Comparison of ENCODE assay signal across 1 mouse cellular context in the genomic region with DNA sequence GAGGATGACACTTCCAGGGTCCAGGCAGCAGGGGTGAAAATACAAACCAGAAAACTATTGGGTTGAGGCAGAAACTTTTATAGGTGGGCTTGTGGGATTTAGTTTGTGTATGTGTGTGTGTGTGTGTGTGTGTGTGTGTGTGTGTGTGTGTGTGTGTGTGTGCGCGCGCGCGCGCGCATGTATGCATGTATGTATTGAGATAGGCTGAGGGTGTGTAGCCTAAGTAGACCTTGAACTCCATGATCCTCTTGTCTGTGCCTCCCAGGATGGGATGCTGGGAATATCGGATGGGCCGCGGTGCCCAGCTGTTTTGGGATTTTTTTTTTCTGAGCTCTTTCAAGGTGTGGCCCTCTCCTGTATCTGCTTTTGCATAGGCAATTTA.
TF ChIP-seq lines count a peak whose summit lies in the region.

No protein-coding gene starts in this region.

TF ChIP-seq in CH12.LX, 34 proteins besides CTCF, POLR2A, EP300 and RAD21:
- no peak for TF ChIP-seq ZKSCAN1 (IDR thresholded peaks at IDR 0.05; ENCODE audit: borderline replicate concordance, low read depth, low read length)
- no peak for TF ChIP-seq POLR2AphosphoS2 (IDR thresholded peaks at IDR 0.05; ENCODE audit: low read depth, low read length)
- TF ChIP-seq UBTF (IDR thresholded peaks at IDR 0.05; ENCODE audit: low read depth, low read length) = no peak
- no peak for TF ChIP-seq ETS1 (conservative IDR thresholded peaks at IDR 0.05; ENCODE audit: low read depth, low read length)
- no peak for TF ChIP-seq MAX (IDR thresholded peaks at IDR 0.05; ENCODE audit: low read length)
- no peak for TF ChIP-seq CHD2 (IDR thresholded peaks at IDR 0.05; ENCODE audit: low read length)
- TF ChIP-seq TBP (conservative IDR thresholded peaks at IDR 0.05; ENCODE audit: low read depth, low read length) = no peak
- TF ChIP-seq RCOR1 (conservative IDR thresholded peaks at IDR 0.05; ENCODE audit: low read depth, low read length) = no peak
- TF ChIP-seq ZC3H11A (IDR thresholded peaks at IDR 0.05; ENCODE audit: low read depth, low read length) = no peak
- TF ChIP-seq ZMIZ1 (IDR thresholded peaks at IDR 0.05; ENCODE audit: low read depth, low read length) = no peak
- TF ChIP-seq SMC3 (IDR thresholded peaks at IDR 0.05; ENCODE audit: low read depth, low read length) = no peak
- no peak for TF ChIP-seq PAX5 (IDR thresholded peaks at IDR 0.05; ENCODE audit: low read length)
